Mouse (Mus musculus): ENCODE measurements around the gene Spop.

DNA sequence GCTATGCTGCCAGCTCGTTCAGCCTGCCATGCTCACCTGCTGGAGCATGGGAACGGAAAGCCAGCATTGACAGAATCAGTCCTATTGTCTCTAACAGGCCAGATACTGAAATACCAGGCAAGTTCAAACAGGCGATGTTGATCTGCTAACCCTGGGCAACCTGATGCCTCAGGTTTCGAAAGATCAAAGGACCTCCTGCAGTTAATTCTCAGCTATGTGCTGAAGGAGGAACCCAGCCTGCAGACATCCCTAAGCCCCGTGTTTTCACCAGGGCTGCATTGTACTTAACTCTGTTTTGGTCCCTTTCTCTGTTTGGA, 20.4 kb upstream of the Spop start:
- TF ChIP-seq GATA1 (IDR thresholded peaks at IDR 0.05; ENCODE audit: low read length) (no peak), TAL1 (IDR thresholded peaks at IDR 0.05; ENCODE audit: low read length) (no peak)

Data from erythroblast, embryonic 14.5 days (primary cell).